Mouse (Mus musculus) thymus, postnatal 14 days (tissue): ENCODE results near the gene Dap.

ENCODE experiments used
- DNase-seq: peaks from one replicate; pipeline ENCODE4 v3.0.0; 2021

The Dap gene

GRCm38 (mm10) chr15:31224135-31224761 lies at the start of gene Dap:
Gene Dap (plus strand): TSS chr15:31224314.
- DNase-seq: peak; percentile 98

- DNase-seq: no peak
Measured at GRCm38 (mm10) chr15:31176566-31176965, 47.5 kb upstream of the Dap start.

GRCm38 (mm10) chr15:31184651-31185443 lies 39.3 kb upstream of the Dap start:
- no peak for DNase-seq

- no peak for DNase-seq
Measured at GRCm38 (mm10) chr15:31185506-31185905, 38.6 kb upstream of the Dap start.

GRCm38 (mm10) chr15:31186371-31186901 lies 37.7 kb upstream of the Dap start:
- no peak for DNase-seq

GRCm38 (mm10) chr15:31192563-31192962 lies 31.6 kb upstream of the Dap start:
- no peak for DNase-seq

- no peak for DNase-seq
Measured at GRCm38 (mm10) chr15:31195776-31196175, 28.3 kb upstream of the Dap start.

GRCm38 (mm10) chr15:31207346-31208093 lies 16.6 kb upstream of the Dap start:
- DNase-seq: no peak

GRCm38 (mm10) chr15:31211910-31212309 lies 12.2 kb upstream of the Dap start:
- no peak for DNase-seq

GRCm38 (mm10) chr15:31213619-31214270 lies 10.4 kb upstream of the Dap start:
- no peak for DNase-seq

GRCm38 (mm10) chr15:31222216-31222615 lies 1.9 kb upstream of the Dap start:
- peak; percentile 49 for DNase-seq

- DNase-seq: peak; percentile 32
Measured at GRCm38 (mm10) chr15:31223596-31224134, 449 bp upstream of the Dap start.

- DNase-seq: peak; percentile 25
Measured at GRCm38 (mm10) chr15:31224806-31225642, 910 bp downstream of the Dap start.

GRCm38 (mm10) chr15:31225643-31226325 lies 1.7 kb downstream of the Dap start:
- DNase-seq: no peak

- peak; percentile 20 for DNase-seq
Measured at GRCm38 (mm10) chr15:31226464-31226863, 2.4 kb downstream of the Dap start.

- DNase-seq: no peak
Measured at GRCm38 (mm10) chr15:31227793-31228192, 3.7 kb downstream of the Dap start.

GRCm38 (mm10) chr15:31233006-31233405 lies 8.9 kb downstream of the Dap start:
- DNase-seq: no peak

- DNase-seq: no peak
Measured at GRCm38 (mm10) chr15:31235794-31236548, 11.9 kb downstream of the Dap start.

- no peak for DNase-seq
Measured at GRCm38 (mm10) chr15:31236549-31236907, 12.4 kb downstream of the Dap start.

- DNase-seq: no peak
Measured at GRCm38 (mm10) chr15:31237368-31237767, 13.3 kb downstream of the Dap start.
